Mouse (Mus musculus): ENCODE results near the gene Ypel4. TPM values are rescaled to one million over a fixed set of nuclear protein-coding genes. Genes with fewer than 3 reads are reported as not detected.
A peak's percentile ranks its signal among the peaks of the same experiment; 100 is the strongest.

Gene Ypel4
- polyA plus RNA-seq, 1 experiment from 2014 or later, result 18.9 TPM

GRCm38 (mm10) chr2:84743561-84743960, 9.7 kb downstream of the Ypel4 start, which contains the start of gene Gm19426:
Gene Gm19426 (minus strand): TSS chr2:84743655.
- Histone ChIP-seq H3K9ac (peak within 1 kb of the TSS; percentile 77), H3K36me3 (no peaks in the 10 kb centered on the region), H3K9me3 (no peaks in the 10 kb centered on the region), H3K4me1 (replicated peaks) (peaks cover 45% of the 10 kb centered on the region), H3K4me3 (peak within 1 kb of the TSS; percentile 67), H3K27me3 (no peaks in the 10 kb centered on the region), H3K27ac (replicated peaks) (peak within 1 kb of the TSS; percentile 97), H3K4me2 (peak within 1 kb of the TSS; percentile 83)
- under 1% methylated on average over 24 of the region's 25 CpGs for WGBS
- peak; percentile 93 for ATAC-seq (ENCODE audit: low FRiP score, low read depth)

- Histone ChIP-seq H3K9me3 (no peaks in the 10 kb centered on the region), H3K9ac (peak overlapping the region; percentile 33), H3K27ac (replicated peaks) (peak overlapping the region; percentile 97), H3K4me3 (peak overlapping the region; percentile 67), H3K36me3 (no peaks in the 10 kb centered on the region), H3K27me3 (no peaks in the 10 kb centered on the region), H3K4me2 (peak overlapping the region; percentile 83), H3K4me1 (replicated peaks) (peaks cover 40% of the 10 kb centered on the region)
- ATAC-seq (ENCODE audit: low FRiP score, low read depth), result peak; percentile 4; the same call in 1 of the 2 replicates
- 2% methylated on average over 10 of the region's 10 CpGs for WGBS
Observed at GRCm38 (mm10) chr2:84744126-84744525, 10.3 kb downstream of the Ypel4 start.

DNA sequence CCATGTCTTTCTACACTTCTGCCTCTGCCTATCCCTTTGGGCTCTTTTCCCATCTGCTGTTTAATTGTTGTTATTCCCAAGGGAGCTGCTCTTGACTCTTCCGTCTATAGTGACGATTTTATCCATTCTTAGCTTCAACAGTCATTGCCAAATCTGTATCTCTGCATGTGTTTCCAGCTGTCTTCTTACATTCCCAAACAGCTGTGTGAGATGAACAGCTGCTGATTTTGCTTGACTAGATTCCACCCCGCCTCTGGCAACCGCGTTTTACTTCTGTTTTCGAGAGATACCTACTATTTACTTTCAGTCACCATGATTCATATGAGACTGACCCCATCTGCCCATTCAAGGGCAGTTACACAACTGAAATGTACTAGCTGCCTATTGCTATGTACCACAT, 16.3 kb downstream of the Ypel4 start:
- Histone ChIP-seq H3K9ac (no peak overlapping the region), H3K4me2 (no peak overlapping the region), H3K9me3 (no peaks in the 10 kb centered on the region), H3K36me3 (no peaks in the 10 kb centered on the region), H3K4me3 (no peak overlapping the region), H3K27ac (replicated peaks) (no peak overlapping the region), H3K27me3 (no peaks in the 10 kb centered on the region), H3K4me1 (replicated peaks) (no peaks in the 10 kb centered on the region)
- no peak for ATAC-seq (ENCODE audit: low FRiP score, low read depth)
- WGBS, result 58% methylated on average over 6 of the region's 6 CpGs

- H3K9ac ChIP-seq, result no peak overlapping the region
- no peak overlapping the region for H3K4me3 ChIP-seq
- H3K27me3 ChIP-seq, result no peaks in the 10 kb centered on the region
- no peak overlapping the region for H3K27ac ChIP-seq (replicated peaks)
- H3K36me3 ChIP-seq, result no peaks in the 10 kb centered on the region
- no peaks in the 10 kb centered on the region for H3K4me1 ChIP-seq (replicated peaks)
- no peak overlapping the region for H3K4me2 ChIP-seq
- no peak for ATAC-seq (ENCODE audit: low FRiP score, low read depth)
- no peaks in the 10 kb centered on the region for H3K9me3 ChIP-seq
- 84% methylated on average over 5 of the region's 5 CpGs for WGBS
Observed at GRCm38 (mm10) chr2:84756245-84756644, 22.4 kb downstream of the Ypel4 start.

DNA sequence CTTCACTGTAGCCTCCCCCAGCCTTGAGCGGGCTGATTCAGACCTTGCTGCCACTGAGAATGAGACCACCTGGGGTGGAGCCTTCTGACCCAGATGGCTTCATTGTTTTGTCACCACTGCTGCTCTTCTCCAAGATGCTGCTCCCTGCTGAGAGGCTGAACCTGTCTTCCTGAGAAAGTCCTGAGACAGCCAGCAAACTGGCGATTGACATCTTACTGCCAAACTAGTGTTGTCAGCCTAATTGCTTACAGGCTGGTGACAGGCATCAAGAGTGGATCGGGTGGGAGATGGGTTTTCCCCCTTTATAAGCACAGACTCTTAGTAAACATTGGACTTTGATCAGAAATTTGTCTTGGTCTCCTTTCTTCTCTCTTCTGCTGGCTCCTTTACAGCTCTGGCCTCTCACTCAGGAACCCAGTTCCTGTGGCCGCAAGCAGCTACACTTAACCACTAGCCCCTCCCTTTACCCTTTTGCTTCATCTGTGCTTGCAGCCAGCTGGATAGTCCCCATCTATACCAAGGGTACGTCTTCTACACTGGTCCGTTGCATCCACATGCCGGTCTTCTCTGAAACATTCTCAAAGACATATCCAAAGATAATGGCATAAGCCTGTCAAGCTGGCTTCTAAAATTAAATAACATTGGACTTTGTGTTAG, 23.3 kb downstream of the Ypel4 start:
- no peak for ATAC-seq (ENCODE audit: low FRiP score, low read depth)
- no peaks in the 10 kb centered on the region for H3K9me3 ChIP-seq
- WGBS, result 61% methylated on average over 7 of the region's 7 CpGs
- no peaks in the 10 kb centered on the region for H3K4me1 ChIP-seq (replicated peaks)
- H3K9ac ChIP-seq, result no peak overlapping the region
- no peaks in the 10 kb centered on the region for H3K27me3 ChIP-seq
- H3K4me3 ChIP-seq, result no peak overlapping the region
- H3K36me3 ChIP-seq, result no peaks in the 10 kb centered on the region
- H3K4me2 ChIP-seq, result no peak overlapping the region
- H3K27ac ChIP-seq (replicated peaks), result no peak overlapping the region

- H3K9ac ChIP-seq, result no peak overlapping the region
- H3K27me3 ChIP-seq, result no peaks in the 10 kb centered on the region
- no peaks in the 10 kb centered on the region for H3K36me3 ChIP-seq
- H3K4me1 ChIP-seq (replicated peaks), result no peaks in the 10 kb centered on the region
- H3K27ac ChIP-seq (replicated peaks), result no peak overlapping the region
- H3K4me2 ChIP-seq, result no peak overlapping the region
- no peak for ATAC-seq (ENCODE audit: low FRiP score, low read depth)
- no peak overlapping the region for H3K4me3 ChIP-seq
- H3K9me3 ChIP-seq, result no peaks in the 10 kb centered on the region
- WGBS, result 2% methylated on average over 2 of the region's 2 CpGs
Observed at GRCm38 (mm10) chr2:84758542-84759127, 24.8 kb downstream of the Ypel4 start.

- no peaks in the 10 kb centered on the region for H3K9me3 ChIP-seq
- WGBS, result 73% methylated on average over 8 of the region's 8 CpGs
- no peak overlapping the region for H3K27ac ChIP-seq (replicated peaks)
- no peaks in the 10 kb centered on the region for H3K36me3 ChIP-seq
- H3K27me3 ChIP-seq, result no peaks in the 10 kb centered on the region
- no peak overlapping the region for H3K4me2 ChIP-seq
- ATAC-seq (ENCODE audit: low FRiP score, low read depth), result no peak
- H3K9ac ChIP-seq, result no peak overlapping the region
- no peaks in the 10 kb centered on the region for H3K4me1 ChIP-seq (replicated peaks)
- H3K4me3 ChIP-seq, result no peak overlapping the region
Observed at GRCm38 (mm10) chr2:84760777-84761176, 26.9 kb downstream of the Ypel4 start.

DNA sequence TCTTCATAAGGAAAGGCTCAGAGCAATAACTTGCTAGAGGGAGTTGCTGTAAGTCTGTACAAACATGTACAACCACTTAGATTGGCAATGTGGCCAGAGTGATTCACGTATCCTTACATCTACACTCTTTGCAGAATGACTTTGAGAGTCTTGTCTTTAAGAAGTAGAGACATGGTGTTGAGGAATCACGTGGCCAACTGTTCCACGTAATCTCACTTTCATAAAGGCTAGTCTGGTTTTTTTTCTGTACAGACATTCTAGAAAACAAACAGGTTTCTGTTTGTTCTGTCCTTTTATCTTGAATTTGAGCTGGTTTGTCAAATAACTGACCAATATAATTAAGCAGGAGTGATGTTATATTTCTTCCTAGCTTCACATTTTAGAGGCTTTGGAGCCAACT, 27.5 kb downstream of the Ypel4 start:
- ATAC-seq (ENCODE audit: low FRiP score, low read depth), result no peak
- H3K27me3 ChIP-seq, result no peaks in the 10 kb centered on the region
- no peaks in the 10 kb centered on the region for H3K9me3 ChIP-seq
- H3K4me3 ChIP-seq, result no peak overlapping the region
- WGBS, result 91% methylated on average over 3 of the region's 3 CpGs
- no peak overlapping the region for H3K4me2 ChIP-seq
- H3K36me3 ChIP-seq, result no peaks in the 10 kb centered on the region
- no peaks in the 10 kb centered on the region for H3K4me1 ChIP-seq (replicated peaks)
- H3K27ac ChIP-seq (replicated peaks), result no peak overlapping the region
- no peak overlapping the region for H3K9ac ChIP-seq

DNA sequence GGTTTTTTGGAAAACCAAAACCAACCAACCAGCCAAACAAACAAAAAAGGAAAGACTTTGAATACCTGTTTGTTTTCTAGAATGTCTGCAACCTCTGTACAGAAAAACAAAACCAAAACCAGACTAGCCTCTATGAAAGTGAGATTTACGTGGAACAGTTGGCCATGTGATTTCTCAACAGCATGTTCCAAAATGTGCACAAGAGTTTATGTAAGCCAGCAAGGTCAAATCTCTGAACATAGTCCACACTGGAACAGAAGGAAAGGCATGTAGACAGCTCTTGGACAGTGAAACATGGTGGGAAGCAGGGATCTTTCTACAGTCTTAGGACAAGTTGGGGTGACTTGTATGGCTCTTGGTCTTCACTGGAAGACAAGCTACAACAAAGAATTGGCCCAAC, 28.0 kb downstream of the Ypel4 start:
- Histone ChIP-seq H3K36me3 (no peaks in the 10 kb centered on the region), H3K4me2 (no peak overlapping the region), H3K4me3 (no peak overlapping the region), H3K27ac (replicated peaks) (no peak overlapping the region), H3K9me3 (no peaks in the 10 kb centered on the region), H3K4me1 (replicated peaks) (no peaks in the 10 kb centered on the region), H3K27me3 (no peaks in the 10 kb centered on the region), H3K9ac (no peak overlapping the region)
- no peak for ATAC-seq (ENCODE audit: low FRiP score, low read depth)
- WGBS, result 93% methylated on average over 1 of the region's 1 CpGs

- no peak overlapping the region for H3K4me3 ChIP-seq
- no peak overlapping the region for H3K9ac ChIP-seq
- H3K27ac ChIP-seq (replicated peaks), result no peak overlapping the region
- H3K4me1 ChIP-seq (replicated peaks), result no peaks in the 10 kb centered on the region
- no peaks in the 10 kb centered on the region for H3K27me3 ChIP-seq
- ATAC-seq (ENCODE audit: low FRiP score, low read depth), result no peak
- no peaks in the 10 kb centered on the region for H3K9me3 ChIP-seq
- H3K4me2 ChIP-seq, result no peak overlapping the region
- H3K36me3 ChIP-seq, result no peaks in the 10 kb centered on the region
- WGBS, result 45% methylated on average over 4 of the region's 4 CpGs
Observed at GRCm38 (mm10) chr2:84762295-84762694, 28.4 kb downstream of the Ypel4 start.

DNA sequence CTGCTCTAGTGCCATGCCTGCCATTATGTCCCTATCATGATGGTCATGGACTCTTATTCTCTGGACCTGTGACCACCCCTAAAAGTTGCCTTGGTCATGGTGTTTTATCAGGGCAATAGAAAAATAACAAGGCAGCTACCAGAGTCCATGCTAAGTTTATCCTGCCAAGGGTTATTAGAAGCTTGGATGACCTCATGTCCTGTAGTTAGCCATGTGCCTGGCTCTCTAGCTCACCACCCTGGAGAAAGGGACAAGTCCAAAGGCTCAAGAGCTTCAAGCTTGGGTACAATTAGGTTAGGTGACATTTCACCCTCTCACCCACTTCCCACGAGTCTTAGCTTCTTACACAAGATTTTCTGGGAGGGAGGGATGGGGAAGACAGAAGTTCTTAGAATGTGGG, 29.0 kb downstream of the Ypel4 start:
- no peak overlapping the region for H3K4me3 ChIP-seq
- WGBS, result 89% methylated on average over 1 of the region's 1 CpGs
- no peaks in the 10 kb centered on the region for H3K9me3 ChIP-seq
- H3K27me3 ChIP-seq, result no peaks in the 10 kb centered on the region
- ATAC-seq (ENCODE audit: low FRiP score, low read depth), result no peak
- H3K27ac ChIP-seq (replicated peaks), result no peak overlapping the region
- H3K4me1 ChIP-seq (replicated peaks), result no peaks in the 10 kb centered on the region
- H3K9ac ChIP-seq, result no peak overlapping the region
- no peaks in the 10 kb centered on the region for H3K36me3 ChIP-seq
- no peak overlapping the region for H3K4me2 ChIP-seq

DNA sequence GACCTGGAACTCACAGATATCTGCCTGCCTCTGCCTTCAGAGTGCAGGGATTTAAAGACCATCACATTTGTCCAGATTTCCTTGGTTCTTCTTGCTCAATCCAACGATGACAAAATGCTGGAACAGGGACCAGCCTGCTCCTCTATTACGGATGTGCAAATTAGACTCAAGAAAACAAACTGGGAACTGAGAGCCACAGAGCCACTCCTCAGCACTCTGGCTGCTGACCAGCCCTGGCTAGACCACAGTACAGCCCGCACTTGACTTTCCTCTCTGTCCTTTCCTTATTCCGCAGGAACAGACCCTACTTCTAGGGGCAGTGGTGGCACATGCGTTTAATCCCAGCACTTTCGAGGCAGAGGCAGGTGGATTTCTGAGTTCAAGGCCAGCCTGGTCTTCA, 36.6 kb downstream of the Ypel4 start:
- WGBS, result 81% methylated on average over 6 of the region's 6 CpGs
- no peak for ATAC-seq (ENCODE audit: low FRiP score, low read depth)

DNA sequence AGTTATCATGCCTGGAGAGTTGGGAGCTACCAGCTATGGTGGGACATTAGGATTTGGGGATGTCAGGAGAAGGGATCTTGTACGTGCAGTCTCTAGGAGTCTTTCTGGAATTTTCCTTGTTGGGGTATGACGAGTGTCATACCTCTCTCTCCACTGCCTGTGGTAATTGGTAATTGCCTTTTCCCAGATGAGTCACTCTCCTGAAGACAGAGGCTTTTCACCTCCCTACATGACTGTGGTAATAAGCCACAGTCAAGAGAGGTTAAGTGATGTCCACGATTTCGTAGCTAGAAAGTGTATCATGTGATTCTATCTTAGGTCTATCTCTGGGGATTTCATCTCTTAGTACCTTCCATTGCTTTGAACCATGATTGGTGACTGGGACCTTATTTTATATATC, 38.6 kb downstream of the Ypel4 start:
- no peak overlapping the region for H3K9ac ChIP-seq
- peaks cover 14% of the 10 kb centered on the region for H3K4me1 ChIP-seq (replicated peaks)
- H3K4me2 ChIP-seq, result no peak overlapping the region
- H3K27ac ChIP-seq (replicated peaks), result no peak overlapping the region
- no peaks in the 10 kb centered on the region for H3K36me3 ChIP-seq
- H3K9me3 ChIP-seq, result no peaks in the 10 kb centered on the region
- H3K4me3 ChIP-seq, result no peak overlapping the region
- whole genome bisulfite sequencing, result 96% methylated on average over 4 of the region's 4 CpGs
- H3K27me3 ChIP-seq, result no peaks in the 10 kb centered on the region
- no peak for ATAC-seq (ENCODE audit: low FRiP score, low read depth)

More for the DNA sequence above, 36.6 kb downstream of the Ypel4 start:
- Histone ChIP-seq H3K4me2 (no peak overlapping the region), H3K9me3 (no peaks in the 10 kb centered on the region), H3K27ac (replicated peaks) (no peak overlapping the region), H3K9ac (no peak overlapping the region), H3K36me3 (no peaks in the 10 kb centered on the region), H3K27me3 (no peaks in the 10 kb centered on the region), H3K4me3 (no peak overlapping the region), H3K4me1 (replicated peaks) (peaks cover 12% of the 10 kb centered on the region)
